Mouse (Mus musculus) bone marrow, adult 2 months (tissue): Measurements from ENCODE around the gene Wdr83os.

Source experiments
- CTCF ChIP-seq: fragments of 200-500 bp; IDR thresholded peaks from 2 replicates; pipeline ENCODE4 v1.5.1; 2011; ENCODE audit warnings: low read length, control low read depth; ENCODE audit not compliant: control insufficient read depth, insufficient read depth
- POLR2A ChIP-seq: fragments of 200-500 bp; IDR thresholded peaks from 2 replicates; pipeline ENCODE4 v1.6.1; 2011; ENCODE audit warnings: low read depth, mild to moderate bottlenecking, control low read depth, low read length, borderline replicate concordance; ENCODE audit not compliant: control insufficient read depth

- TF ChIP-seq POLR2A: no peak
- no peak for TF ChIP-seq CTCF
Observed at GRCm38 (mm10) chr8:85113241-85113640, 32.7 kb downstream of the Wdr83os start.
